Mouse (Mus musculus) MN1 (cell line): ENCODE results near the gene Pld3.

Experiments used
- DNase-seq: peaks from one replicate; pipeline ENCODE4 v3.0.0-alpha.2; 2016; ENCODE audit warnings: low spot score

The Pld3 gene

DNA sequence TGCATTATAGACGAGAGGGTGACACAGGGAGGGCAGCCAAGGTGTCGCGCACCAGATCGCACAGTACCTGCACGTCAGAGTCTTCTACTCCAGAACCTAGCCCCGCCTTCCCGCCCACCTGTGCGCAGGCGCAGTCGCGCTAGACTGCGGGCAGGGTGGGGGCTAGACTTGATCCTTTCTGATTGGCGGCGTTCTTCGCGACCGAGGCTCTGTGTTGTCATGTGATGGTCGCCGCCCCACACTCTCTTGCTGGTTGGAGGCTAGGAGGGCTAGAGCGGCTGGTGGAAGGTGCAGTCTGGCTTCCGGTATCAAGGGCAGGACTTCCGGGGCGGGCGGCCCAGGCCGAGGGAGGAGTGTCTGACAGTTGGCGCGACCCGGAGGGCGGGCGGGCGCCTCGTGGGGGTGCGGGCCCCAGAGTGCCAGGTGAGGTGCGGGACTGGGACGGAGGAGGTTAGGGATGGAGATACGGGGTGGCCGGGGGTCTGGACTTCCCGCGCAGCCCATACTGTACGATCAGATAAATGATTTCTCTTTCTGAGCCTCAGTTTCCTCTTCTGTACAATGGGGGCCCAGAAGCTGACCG is at the start of gene Pld3, which contains the start of gene 2310022A10Rik:
Gene Pld3, minus strand, starts transcription at position 288 of the 583 bp plus-strand sequence.
Gene 2310022A10Rik, plus strand, starts transcription at position 303 of the 583 bp plus-strand sequence.
- peak; percentile 92 for DNase-seq

DNA sequence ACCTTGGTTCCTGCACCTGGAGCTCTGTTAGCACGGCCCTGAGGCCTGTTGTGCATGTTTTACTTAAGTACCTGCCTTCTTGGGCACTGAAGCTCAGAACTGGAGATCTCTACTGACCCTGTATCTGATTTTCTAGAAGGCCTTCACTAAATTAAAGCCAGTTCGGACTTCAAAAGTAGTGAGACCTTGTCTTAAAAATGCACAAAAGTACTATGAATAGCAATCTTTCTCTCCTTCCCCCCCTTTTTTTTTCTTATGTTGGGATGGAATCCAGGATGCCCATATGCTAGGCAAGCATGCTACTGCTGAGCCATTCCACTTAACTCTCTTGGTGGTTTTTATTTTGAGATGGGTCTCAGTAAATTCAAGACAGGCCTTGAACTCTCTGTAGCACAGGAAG is 49.1 kb upstream of the Pld3 start:
- DNase-seq, result no peak

DNA sequence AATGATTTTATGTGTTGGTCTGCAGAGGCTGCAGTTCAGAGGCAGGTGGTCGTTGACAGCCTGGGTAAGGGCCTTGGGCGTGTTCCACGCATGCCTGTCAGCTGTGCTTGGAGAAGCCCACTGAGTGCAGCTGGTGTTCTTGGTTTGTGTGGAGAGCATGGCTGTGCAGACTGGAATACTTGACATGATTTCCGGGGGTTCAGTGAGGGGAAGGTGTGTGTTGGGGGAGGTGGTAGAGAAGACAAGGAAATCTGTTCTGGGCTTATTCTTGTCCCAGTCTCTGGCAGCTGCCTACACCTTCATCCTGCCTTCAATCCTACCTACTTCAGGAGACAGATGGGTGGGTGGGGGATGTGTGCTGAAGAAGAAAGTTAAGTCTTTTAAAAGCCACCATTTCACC is 48.6 kb upstream of the Pld3 start:
- DNase-seq, result no peak

DNA sequence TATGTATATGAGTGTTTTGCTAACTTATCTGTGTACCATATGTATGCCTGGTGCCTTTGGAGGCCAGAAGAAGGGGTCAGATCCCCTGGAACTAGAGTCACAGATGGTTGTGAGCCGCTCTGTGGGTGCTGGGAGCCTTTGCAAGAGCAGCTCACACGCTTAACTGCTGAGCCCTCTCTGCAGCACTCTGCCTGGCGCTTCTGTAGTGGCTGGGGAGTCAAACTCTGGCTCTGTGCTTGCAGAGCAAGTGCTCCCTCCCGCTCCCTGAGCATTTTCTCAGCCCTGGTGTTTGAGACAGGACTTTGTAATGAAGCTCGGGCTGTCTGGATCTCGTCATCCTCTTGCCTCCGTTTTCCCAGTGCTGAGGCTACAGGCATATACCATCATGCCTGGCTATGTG is 45.0 kb upstream of the Pld3 start:
- DNase-seq, result peak; percentile 14

DNA sequence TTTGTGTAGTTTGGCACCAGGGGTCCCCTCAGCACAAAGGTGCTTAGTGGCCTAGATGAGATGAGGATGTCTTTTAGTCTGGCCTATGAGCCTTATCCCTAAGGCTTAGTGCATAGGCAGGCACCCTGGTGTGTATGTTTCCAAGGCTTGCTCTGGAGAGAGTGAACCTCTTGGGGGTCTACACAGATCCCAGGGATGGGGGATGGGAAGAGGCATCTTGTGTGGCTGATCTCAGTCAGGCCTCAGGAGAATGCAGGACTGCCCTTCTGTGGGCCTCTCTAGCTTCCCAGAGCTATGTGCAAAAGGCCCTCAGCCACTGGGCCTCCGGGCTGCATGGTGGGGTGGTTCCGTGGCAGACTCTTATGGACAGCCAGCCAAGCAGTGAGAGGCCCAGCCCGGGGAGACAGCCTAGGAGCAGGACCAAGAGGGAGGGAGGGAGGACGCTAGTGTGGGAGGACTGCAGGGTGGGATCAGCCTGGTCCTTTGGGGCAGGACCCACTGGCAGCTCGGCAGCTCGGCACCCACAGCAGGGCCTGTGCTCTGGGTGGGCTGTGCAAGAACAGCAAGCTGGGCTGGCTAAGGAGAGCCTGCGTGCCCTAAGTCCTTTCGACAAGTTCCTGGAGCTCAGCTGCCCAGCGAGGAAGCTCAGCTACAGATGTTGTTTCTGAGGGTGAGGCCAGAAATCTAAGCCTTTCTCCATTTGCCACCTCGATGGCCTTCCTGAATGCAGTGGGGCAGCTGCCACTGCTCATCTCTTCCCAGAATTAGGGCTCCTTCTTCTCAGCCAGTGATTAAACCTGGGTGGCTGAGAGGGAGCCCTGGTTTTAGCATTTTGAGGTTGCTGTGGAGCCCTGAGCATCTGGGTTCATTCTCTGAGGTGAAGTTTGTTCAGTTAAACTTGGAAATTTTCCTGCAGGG is 43.8 kb upstream of the Pld3 start:
- no peak for DNase-seq

DNA sequence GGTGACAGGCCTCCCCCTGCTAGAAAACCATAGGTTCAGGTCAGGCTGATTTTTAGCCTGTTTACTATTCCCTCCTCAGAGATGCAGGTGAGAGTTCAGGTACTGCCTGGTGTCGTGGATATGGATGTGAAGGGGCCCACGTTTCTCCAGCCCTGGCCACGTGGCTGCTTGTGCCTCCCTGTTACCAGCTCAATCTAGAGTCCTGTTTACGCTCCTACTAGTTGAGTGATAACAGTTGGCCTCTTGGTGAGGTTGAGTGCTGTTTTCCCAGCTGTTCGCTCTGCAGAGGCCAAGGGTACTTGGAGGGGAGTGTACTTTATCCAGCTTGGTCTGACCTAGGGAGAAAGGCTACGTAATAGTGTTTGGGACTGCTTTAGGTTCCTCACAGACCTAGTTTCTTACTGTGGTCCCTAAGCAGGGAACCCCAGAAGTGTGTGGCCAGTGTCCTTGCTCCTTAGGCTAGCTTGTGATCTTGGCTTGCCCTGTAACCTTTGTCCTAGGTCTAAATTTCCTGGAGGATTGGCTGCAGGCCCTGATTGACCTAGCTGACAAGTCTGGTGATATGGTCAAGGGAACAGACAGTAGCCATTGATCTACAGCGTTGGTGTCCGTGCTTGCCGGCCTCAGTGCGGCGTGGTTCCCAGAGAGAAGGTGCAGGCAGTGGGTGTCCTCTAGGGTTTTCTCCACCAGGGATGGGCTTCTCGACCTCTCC is 40.1 kb upstream of the Pld3 start:
- no peak for DNase-seq

DNA sequence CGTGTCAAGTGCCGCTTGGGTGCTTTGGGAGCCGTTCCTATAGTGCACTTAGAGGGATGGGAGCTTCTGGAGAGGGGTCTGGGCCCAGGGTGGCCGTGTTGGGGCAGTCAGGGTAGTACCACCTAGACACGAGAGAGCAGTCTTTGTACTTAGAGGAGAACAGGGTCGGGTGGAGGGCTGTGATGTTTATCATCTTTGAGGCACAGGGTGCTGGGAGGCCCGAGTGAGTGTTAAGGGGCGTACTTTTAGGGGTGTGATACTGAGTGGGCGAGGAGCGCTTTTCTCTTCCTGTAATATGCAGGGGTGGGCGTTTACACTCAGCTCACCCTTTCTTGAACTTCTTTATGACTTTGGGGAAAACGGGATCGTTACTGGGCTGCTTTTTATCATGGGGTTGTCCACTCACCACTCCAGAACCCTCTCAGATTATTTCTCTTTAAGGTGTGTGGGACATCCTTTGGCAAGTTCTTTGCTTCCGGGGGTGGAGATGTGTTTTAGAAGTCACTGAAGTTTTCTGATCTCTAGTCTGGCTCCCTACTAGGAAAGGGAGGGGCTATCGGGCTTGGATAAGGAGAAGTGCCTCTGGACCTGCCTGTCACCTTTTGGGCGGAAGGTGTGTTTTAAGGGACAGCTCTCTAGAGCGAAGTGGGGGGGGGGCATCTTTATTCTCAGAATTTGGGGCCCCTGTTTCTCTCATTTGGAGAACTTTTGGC is 39.4 kb upstream of the Pld3 start:
- DNase-seq, result no peak

DNA sequence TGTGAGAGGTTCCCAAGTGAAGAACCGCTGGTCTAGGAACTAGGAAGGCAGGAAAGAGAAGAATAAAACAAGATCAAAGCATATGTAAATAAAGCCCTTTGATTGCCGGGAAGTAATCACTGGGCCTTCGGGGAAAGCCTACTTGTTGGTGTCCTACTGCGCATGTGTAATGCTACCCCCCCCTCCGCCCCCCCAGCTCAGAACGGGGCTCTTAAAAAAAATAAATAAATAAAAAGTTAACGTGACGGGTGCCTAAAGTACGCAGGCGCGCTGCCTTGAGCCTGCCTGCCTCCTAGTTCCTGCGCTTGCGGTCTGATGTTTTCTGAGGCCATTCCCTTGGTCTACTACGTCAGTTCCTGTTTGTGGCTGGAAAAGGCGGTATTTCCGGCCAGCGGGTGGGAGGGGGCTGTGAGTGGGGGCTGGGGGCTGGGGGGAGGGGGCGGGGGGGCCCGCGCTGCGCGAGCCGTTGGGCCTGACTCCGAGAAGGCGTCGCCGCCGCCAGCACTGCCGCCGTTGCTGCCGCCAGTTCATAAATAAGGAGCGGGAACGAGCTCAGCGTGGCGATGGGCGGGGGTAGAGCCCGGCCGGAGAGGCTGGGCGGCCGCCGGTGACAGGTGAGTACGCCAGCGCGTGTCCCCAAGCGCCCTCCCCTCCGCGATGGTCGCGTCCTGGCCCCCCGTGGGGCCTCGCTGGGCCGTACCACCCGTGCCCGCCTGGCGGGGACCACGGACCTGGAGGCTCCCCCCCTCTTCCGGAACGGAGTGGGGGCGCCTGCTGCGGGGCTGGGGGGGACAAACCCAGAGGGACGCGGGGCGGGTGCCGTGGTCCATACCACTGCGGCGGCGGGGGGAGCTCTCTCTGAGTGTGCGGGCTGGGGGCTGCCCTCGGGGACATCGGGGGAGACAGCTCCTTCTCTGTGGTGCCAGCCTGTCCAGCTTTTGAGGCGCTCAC is 38.5 kb upstream of the Pld3 start, which contains the start of gene Akt2:
Gene Akt2, plus strand, starts transcription at position 287 of the 951 bp plus-strand sequence.
- DNase-seq, result peak; percentile 95

DNA sequence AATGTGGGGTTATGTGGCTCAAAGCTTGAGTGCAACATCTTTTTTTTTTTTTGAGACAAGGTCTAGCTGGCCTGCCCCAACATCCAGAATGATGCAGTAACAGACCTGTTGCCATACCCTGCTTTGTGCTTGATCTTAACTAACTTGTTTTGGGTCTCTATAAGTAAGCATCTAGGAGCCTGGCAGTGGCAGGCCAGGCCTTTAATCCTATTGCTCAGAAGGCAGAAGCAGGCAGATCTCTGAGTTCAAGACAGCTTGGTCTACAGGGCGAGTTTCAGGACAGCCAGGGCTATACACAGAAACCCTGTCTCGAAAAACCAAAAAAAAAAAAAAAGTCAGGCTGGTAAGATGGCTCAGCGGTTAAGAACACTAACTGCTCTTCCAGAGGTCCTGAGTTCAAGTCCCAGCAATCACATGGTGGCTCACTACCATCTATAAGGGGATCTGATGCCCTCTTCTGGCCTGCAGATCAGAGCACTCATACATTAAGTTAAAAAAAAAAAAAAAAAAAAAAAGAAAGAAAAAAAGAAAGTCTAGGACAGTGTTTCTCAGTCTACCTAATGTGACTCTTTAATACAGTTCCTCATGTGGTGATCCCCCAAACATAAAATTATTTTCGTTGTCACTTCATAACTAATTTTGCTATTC is 37.7 kb upstream of the Pld3 start:
- DNase-seq, result no peak

DNA sequence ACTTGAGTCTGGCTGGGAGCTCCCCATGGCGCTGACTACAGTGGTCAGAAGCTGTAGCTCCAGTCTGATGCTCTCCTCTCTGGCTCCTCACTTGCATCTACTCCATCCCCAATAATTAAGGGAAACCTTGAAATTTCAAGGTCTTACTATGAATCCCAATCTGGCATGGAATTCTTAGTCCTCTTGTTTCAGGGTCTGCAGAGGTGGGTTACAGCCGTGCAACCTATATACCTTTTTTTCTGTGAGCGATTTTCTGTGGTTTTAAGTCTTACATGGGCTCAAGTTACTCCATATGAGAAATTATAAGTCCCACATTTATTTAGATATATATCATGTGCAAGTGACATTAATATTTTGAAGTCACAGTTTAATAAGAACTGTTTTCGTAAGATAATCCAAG is 37.1 kb upstream of the Pld3 start:
- no peak for DNase-seq

DNA sequence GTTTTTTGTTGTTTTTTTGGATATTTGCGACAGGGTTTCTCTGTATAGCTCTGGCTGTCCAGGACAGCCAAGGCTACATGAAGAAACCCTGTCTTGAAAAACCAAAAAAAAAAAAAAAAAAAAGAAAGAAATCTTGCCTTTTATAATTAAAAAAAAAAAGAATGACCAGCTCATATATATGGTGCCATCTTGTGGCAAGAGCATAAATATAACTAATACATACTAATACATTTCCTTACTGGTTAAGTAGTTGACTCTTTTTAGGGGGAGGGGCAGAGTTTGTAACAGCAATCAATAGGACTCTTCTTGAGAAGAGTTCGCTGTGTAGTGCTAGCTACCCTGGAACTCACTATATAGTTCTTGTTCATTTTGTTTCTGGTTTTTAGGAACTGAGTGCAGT is 34.7 kb upstream of the Pld3 start:
- peak; percentile 38 for DNase-seq

DNA sequence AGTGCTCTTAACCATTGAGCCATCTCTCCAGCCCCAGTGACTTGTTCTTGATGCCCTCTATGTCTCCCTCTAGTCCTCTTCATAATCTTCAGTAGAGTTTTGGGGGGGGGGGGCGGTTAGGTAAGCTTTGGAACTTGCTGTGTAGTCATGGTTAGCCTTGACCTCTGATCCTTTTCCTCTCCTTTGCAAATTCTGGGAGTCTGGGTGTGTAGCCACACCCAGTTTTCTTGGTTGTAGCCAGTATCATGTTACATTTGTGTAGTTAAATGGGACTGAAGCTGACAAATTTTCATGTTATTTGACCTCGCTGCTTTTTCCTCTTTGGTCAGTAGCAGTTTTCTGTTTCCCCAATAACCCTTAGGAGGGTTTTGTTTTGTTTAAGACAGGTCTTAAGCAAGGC is 33.8 kb upstream of the Pld3 start:
- DNase-seq, result no peak

DNA sequence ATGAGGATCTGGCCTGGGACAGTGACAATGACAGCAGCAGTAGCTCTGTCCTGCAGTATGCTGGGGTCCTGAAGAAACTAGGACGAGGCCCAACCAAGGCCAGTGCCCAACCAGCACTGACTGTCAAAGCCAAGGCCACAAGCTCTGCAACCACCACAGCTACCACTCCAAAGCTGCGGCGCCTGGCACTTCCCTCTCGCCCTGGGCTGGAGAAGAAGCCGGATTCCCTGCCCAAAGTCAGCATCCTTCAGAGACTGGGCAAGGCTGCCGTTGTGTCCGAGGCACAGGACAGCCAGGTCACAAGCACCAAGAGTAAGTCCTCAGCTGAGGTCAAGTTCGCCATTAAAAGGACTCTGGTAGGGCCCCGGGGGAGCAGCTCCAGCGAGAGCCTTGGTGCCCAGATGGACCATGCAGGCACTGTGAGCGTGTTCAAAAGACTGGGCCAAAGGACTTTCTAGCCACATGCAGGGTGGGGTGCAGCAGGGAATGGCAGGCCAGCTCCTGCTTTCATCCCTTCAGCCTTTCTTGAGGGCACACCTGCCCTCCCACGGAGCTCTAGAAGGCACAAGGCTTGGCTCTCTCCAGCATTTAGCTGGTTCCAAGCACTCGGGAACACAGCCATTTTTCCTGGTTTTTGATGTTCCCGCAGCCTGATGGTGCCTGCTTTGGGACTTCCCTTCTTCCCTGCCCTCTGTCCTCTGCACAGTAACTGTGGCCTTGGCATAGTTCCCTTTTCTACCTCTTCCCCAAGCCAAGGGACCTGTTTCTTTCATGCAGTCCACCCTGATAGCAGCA is 27.6 kb upstream of the Pld3 start:
- DNase-seq, result no peak

DNA sequence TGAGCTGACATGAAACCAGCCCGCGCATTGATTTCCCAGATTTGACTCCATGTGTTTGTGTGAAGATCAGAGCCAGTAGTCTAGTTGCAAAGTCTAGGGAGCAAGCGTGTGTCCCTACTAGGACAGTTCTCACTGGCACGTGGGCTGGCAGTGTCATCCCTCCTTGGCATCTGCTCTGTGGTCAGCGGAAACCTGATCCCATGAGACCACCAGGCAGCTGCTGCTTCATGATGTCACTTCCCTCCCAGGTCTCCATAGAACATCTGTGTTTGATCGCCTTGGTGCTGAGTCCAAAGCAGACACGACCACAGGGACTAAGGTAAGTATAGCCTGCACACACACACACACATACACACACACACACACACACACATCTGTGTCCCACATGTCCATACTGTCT is 25.4 kb upstream of the Pld3 start:
- DNase-seq, result peak; percentile 54

DNA sequence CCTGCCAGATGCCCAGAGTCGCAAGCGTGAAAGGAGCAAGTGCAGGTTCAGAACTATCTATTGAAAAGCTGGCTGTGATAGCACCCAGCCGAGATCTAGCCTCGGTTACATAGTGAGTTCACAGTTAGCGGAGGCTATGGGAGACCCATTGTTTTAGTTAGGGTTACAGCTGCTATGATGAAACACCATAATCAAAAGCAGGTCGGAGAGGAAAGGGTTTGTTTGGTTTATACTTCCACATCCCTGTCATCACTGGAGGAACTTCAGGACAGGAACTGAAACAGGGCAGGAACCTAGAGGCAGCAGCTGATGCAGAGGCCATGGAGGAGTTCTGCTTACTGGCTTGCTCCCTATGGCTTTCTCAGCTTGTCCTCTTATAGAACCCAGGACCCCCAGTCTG is 24.6 kb upstream of the Pld3 start:
- DNase-seq, result no peak

DNA sequence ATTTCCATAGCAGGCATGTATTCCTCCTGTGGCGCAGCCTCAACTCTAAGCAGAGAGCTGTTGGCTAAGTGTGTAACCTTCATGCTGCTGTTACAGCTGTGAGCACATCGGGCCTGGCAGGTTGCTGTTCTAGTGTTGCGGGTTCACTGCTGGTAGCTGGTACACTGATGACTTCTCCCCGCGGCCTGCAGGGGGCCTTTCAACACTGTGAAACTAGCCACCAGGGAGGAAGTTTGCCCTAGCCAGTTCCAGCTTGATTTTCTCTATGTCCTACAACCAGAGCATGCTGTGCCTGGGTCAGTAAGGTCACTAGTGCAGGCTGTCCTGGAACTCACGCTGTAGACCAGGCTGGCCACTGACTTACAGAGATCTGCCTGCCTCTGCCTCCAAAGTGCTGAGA is 23.9 kb upstream of the Pld3 start:
- no peak for DNase-seq

DNA sequence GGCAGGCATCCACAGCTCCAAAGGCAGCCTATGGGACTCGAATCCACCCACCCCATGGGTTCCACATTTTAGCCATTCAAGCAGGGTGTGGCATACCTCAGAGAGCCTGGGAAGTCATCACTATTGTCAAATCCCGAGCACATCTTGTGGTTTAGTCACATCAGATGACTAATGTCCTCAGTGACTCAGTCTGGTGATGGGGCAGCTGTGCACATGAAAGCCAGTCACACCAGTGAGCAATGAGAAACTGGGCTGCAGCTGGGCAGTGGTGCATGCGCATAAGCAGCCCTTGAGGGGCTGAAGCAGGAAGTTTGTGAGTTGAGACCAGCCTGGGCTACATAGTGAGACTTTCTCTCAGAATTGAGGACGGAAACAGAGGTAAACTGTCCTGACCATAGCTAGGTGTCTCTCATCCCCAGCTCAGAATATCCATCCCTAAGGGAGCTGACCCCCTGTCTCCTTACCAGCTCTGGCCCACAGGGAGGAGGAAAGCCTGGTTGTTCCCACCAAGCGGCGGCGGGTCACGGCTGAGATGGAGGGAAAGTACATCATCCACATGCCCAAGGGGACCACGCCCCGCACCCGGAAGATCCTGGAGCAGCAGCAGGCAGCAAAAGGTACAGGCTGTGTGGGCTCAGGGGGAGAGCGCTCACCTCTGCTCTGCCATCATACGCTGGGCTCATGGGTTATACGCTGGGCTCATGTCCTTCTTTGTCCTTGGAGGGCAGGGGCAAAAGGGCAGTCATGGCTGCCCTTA is 21.3 kb upstream of the Pld3 start:
- DNase-seq, result no peak

DNA sequence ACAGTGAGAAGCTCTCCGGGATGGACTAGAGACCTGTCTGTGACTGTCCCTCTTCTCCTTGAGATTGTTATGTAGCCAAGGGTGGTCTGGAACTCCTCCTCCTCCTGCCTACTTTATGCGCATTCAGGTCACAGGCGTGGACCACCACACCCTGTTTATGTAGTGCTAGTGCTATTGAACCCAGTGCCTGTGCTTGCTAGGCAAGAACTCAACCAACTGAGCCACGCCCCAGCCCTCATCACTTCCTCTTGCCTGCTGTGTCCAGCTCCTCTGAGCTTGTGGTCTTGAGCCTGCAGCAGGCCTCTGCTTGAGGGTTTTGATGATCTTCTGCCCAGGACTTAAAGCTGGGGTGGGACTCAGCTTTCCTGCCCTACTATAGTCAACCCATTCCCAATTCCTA is 19.1 kb upstream of the Pld3 start:
- no peak for DNase-seq
